Mouse (Mus musculus) forebrain, embryonic 16.5 days (tissue): Measurements from ENCODE around the gene Car1. TPM values are rescaled to one million over a fixed set of nuclear protein-coding genes. Genes with fewer than 3 reads are reported as not detected.

Source experiments
- ATAC-seq: fragments of 200-750 bp; cut with Nextera tagmentation; 2 replicates; pipeline ENCODE4 v1.8.0; 2017; ENCODE audit warnings: mild to moderate bottlenecking, moderate library complexity
- H3K27ac ChIP-seq: fragments of 300-500 bp; sonication (generic); 2 replicates; pipeline ENCODE4 v1.5.1; 2014; ENCODE audit warnings: low read length, control low read depth
- H3K27me3 ChIP-seq: fragments of 300-500 bp; sonication (generic); replicated peaks from 2 replicates; pipeline ENCODE4 v1.6.1; 2014; ENCODE audit warnings: low read length; ENCODE audit not compliant: control insufficient read depth, insufficient read depth
- H3K36me3 ChIP-seq: fragments of 300-500 bp; sonication (generic); 2 replicates; pipeline ENCODE4 v1.6.1; 2014; ENCODE audit not compliant: control insufficient read depth, insufficient read depth
- H3K4me1 ChIP-seq: fragments of 300-500 bp; sonication (generic); replicated peaks from 2 replicates; pipeline ENCODE4 v1.6.1; 2014; ENCODE audit warnings: low read length; ENCODE audit not compliant: control insufficient read depth, insufficient read depth
- H3K4me2 ChIP-seq: fragments of 300-500 bp; sonication (generic); 2 replicates; pipeline ENCODE4 v1.6.1; 2014; ENCODE audit warnings: mild to moderate bottlenecking, low read length, control low read depth
- H3K4me3 ChIP-seq: fragments of 300-500 bp; sonication (generic); replicated peaks from 2 replicates; pipeline ENCODE4 v1.5.1; 2014; ENCODE audit warnings: mild to moderate bottlenecking, low read length, control low read depth
- H3K9ac ChIP-seq: fragments of 300-500 bp; sonication (generic); replicated peaks from 2 replicates; pipeline ENCODE4 v1.6.1; 2014; ENCODE audit warnings: low read depth, low read length, control low read depth
- H3K9me3 ChIP-seq: fragments of 300-500 bp; sonication (generic); 2 replicates; pipeline ENCODE4 v1.6.1; 2016; ENCODE audit warnings: low read length; ENCODE audit not compliant: control insufficient read depth
- WGBS: fragments of 180-500 bp; shearing (Covaris S2); extraction: QIAGEN DNeasy Blood & Tissue Kit; methylation state at CpG from one replicate; pipeline ENCODE4 v1.1.7; 2014; 5-methylcytosine and 5-hydroxymethylcytosine counted together
- polyA plus RNA-seq: library from polyadenylated mRNA; unstranded; fragments of >200 nt; fragmentation: Nextera tagmentation; extraction: Ambion mirVana; gene quantifications from 2 replicates; pipeline ENCODE4 v1.2.1, GENCODE M21; 2015

The Car1 gene
- not detected in 2 replicates for polyA plus RNA-seq

GRCm38 (mm10) chr3:14808211-14808610 lies at the start of gene Car1:
TSS of gene Car1 (minus strand) at chr3:14808368.
- Histone ChIP-seq H3K4me3 (no peak within 1 kb of the TSS), H3K36me3 (no peaks in the 10 kb centered on the region), H3K27me3 (no peaks in the 10 kb centered on the region), H3K4me1 (no peaks in the 10 kb centered on the region), H3K4me2 (no peak within 1 kb of the TSS), H3K27ac (no peak within 1 kb of the TSS), H3K9me3 (no peaks in the 10 kb centered on the region), H3K9ac (no peak within 1 kb of the TSS)
- ATAC-seq: no peak
- 85% methylated on average over 1 of the region's 1 CpGs for WGBS

GRCm38 (mm10) chr3:14857874-14858273 lies 49.7 kb upstream of the Car1 start:
- no peak for ATAC-seq

DNA sequence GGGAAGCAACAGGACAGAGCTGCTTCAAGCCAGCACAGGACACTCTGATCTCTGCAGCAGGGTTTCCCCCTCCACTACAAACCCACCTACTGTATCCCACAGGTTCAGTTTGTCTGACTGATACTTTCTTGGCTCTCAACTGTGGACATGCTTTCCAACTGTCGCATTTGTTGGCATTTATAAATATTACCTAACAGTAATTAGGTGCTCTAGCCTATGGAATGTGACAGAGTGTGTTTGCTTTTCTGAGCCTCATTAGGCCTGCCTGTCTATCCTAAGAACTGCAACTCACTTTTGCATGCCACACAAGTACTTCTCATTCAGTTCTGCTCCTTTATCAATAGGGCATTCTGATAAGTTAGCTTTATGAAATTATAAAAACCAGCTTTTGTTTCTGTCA lies 46.3 kb upstream of the Car1 start:
- Histone ChIP-seq H3K36me3 (no peaks in the 10 kb centered on the region), H3K9me3 (no peaks in the 10 kb centered on the region), H3K4me2 (no peak overlapping the region), H3K9ac (no peak overlapping the region), H3K4me3 (no peak overlapping the region), H3K27ac (no peak overlapping the region), H3K4me1 (no peaks in the 10 kb centered on the region), H3K27me3 (no peaks in the 10 kb centered on the region)
- ATAC-seq: peak; percentile 78
- 35% methylated on average over 1 of the region's 1 CpGs for WGBS

More at GRCm38 (mm10) chr3:14857874-14858273, 49.7 kb upstream of the Car1 start:
- H3K4me3 ChIP-seq: no peak overlapping the region
- H3K27ac ChIP-seq: no peak overlapping the region
- no peak overlapping the region for H3K9ac ChIP-seq
- WGBS: 85% methylated on average over 3 of the region's 3 CpGs
- H3K4me2 ChIP-seq: no peak overlapping the region
- H3K9me3 ChIP-seq: no peaks in the 10 kb centered on the region
- H3K36me3 ChIP-seq: no peaks in the 10 kb centered on the region
- H3K4me1 ChIP-seq: peaks cover 7% of the 10 kb centered on the region; the same call in 1 of the 2 replicates
- H3K27me3 ChIP-seq: no peaks in the 10 kb centered on the region

DNA sequence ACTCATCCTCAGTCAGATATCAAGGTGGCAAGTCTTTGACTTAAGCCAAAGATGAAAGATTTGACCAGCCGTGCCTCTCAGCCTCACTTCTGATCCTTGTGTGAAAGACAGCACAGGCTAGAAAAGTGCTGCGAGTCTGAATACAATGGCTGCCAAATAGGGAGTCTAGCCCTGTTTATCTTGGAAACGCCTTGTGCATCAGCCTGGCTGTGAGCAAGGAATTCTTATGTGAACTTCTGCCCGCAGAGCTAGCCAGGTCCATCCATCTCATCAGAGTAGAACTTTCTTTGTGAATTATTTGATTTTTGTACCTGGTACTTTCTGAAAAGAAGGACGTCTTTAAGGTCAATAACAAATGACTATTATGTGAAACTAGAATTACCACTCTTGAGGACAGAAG lies 45.8 kb upstream of the Car1 start:
- Histone ChIP-seq H3K9ac (no peak overlapping the region), H3K36me3 (no peaks in the 10 kb centered on the region), H3K27ac (no peak overlapping the region), H3K27me3 (no peaks in the 10 kb centered on the region), H3K4me1 (no peaks in the 10 kb centered on the region), H3K9me3 (no peaks in the 10 kb centered on the region), H3K4me3 (no peak overlapping the region), H3K4me2 (no peak overlapping the region)
- ATAC-seq: no peak
- 63% methylated on average over 5 of the region's 5 CpGs for WGBS

DNA sequence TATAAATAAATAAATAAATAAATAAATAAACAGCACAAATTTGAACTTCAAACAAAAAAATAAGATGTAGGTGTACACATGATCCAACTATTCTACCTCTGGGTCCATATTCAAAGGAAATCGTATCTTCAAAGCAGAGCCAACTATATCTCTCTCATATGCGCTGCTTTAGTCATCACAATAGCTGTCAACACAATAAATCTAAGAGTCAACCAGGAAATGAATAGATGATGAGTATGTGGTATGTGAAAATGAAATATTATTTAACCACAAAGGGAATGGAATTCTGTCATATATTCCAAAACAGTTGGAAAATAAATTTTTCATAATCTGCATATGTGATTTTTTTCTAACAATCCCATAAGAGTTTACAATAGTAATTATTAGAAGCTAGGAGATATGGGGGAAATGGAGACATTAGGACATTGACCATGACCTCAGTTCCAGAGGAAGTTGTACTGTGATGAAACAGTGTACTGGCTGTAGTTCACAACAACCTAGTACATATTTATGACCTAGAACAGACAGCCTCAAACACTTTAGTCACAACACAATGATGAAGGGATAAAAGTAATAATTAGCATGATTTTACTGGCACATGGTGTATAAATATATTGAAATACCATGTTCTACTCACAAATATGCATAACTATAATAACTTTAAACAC lies 40.6 kb upstream of the Car1 start:
- Histone ChIP-seq H3K36me3 (no peaks in the 10 kb centered on the region), H3K27me3 (no peaks in the 10 kb centered on the region), H3K4me1 (no peaks in the 10 kb centered on the region), H3K9ac (no peak overlapping the region), H3K27ac (no peak overlapping the region), H3K4me2 (no peak overlapping the region), H3K9me3 (no peaks in the 10 kb centered on the region), H3K4me3 (no peak overlapping the region)
- ATAC-seq: no peak
- WGBS: 88% methylated on average over 2 of the region's 2 CpGs

DNA sequence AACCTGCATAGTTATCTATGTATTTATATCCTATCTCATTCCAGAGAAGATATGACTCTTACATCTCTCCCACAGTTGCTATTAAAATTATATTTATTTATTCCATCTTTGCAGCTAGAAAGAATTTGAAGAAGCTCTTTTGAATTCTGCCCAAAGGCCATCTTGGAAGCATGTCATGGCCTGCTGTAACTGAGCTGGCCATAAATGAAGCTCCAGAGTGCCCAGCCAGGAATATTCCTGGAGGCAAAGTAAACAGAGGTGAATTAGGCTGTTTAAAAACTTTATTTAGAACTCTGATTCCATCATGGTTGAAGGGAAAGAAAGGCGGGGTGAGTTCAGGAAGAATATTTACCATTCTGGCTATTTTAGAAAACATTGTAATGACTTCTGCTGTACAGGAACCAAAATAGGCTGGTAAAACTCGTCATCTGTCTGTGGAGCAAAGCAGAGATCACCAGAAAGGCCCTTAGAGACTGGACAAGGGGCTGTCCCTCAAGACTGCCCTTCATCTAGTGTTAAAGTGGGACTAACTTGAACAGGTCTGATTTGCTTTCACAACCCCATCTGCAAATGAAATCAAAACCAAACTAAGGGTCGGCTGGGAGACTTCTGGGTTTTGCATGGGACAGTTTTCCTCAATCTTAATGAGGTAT lies 31.4 kb upstream of the Car1 start:
- no peaks in the 10 kb centered on the region for H3K27me3 ChIP-seq
- H3K4me1 ChIP-seq: no peaks in the 10 kb centered on the region
- no peak overlapping the region for H3K4me2 ChIP-seq
- no peak for ATAC-seq
- no peak overlapping the region for H3K4me3 ChIP-seq
- H3K36me3 ChIP-seq: no peaks in the 10 kb centered on the region
- H3K9me3 ChIP-seq: no peaks in the 10 kb centered on the region
- 75% methylated on average over 3 of the region's 3 CpGs for WGBS
- no peak overlapping the region for H3K9ac ChIP-seq
- H3K27ac ChIP-seq: no peak overlapping the region

DNA sequence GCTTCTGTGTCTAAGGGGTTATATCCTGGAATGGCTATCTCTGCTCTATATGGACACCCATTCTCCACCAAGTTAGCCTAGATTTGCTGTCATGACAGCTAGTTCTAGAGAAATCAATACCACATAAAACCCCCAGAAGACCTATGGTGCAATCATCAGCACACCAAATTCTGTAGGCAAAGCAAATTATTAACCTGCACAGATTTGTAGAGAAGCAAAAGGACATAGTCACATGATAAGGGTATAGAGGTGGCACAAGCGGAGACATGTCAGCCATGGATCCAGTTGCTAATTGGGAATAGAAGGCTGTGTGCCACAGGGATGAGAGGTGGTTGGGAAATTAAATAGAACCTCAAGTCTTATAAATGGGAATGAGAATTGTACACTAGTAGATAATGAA lies 30.8 kb upstream of the Car1 start:
- H3K4me1 ChIP-seq: no peaks in the 10 kb centered on the region
- no peaks in the 10 kb centered on the region for H3K36me3 ChIP-seq
- ATAC-seq: no peak
- no peaks in the 10 kb centered on the region for H3K27me3 ChIP-seq
- H3K4me2 ChIP-seq: no peak overlapping the region
- H3K27ac ChIP-seq: no peak overlapping the region
- WGBS: 100% methylated on average over 1 of the region's 1 CpGs
- no peak overlapping the region for H3K4me3 ChIP-seq
- H3K9ac ChIP-seq: no peak overlapping the region
- H3K9me3 ChIP-seq: no peaks in the 10 kb centered on the region

GRCm38 (mm10) chr3:14832766-14833165 lies 24.6 kb upstream of the Car1 start:
- no peak overlapping the region for H3K4me3 ChIP-seq
- no peaks in the 10 kb centered on the region for H3K4me1 ChIP-seq
- no peak for ATAC-seq
- no peak overlapping the region for H3K4me2 ChIP-seq
- no peak overlapping the region for H3K9ac ChIP-seq
- no peaks in the 10 kb centered on the region for H3K36me3 ChIP-seq
- no peak overlapping the region for H3K27ac ChIP-seq
- H3K9me3 ChIP-seq: no peaks in the 10 kb centered on the region
- H3K27me3 ChIP-seq: no peaks in the 10 kb centered on the region

DNA sequence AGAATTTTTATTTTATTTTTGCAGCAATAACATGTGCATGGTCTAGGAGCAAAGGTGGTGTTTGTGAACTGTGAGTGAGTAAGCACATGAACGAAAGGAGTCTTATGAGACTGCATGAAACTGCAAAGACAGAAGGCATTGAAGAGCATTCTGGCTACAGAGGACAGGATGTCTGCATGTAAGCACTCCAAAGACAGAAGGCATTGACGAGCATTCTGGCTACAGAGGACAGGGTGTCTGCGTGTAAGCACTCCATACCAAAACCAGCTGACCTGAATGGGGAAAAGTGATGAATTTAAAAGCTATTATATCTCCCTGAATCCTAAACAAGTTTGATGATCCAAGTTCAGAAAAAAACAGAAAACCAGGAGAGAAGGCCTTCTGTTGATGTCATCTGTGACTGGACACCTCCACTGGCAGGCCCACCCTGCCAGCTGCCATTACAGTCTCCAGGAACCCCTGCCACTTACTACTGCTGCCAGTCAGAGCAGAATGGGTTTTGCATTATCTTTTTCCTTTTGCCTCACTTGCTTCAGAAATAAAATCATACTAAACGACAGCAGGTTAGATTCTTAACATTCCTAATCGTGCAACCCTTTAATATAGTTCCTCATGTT lies 23.2 kb upstream of the Car1 start:
- 80% methylated on average over 5 of the region's 5 CpGs for WGBS
- Histone ChIP-seq H3K4me1 (no peaks in the 10 kb centered on the region), H3K9ac (no peak overlapping the region), H3K9me3 (no peaks in the 10 kb centered on the region), H3K4me2 (no peak overlapping the region), H3K36me3 (no peaks in the 10 kb centered on the region), H3K27ac (no peak overlapping the region), H3K27me3 (no peaks in the 10 kb centered on the region), H3K4me3 (no peak overlapping the region)
- ATAC-seq: peak; percentile 54
